Mouse (Mus musculus): ENCODE measurements around the gene Duxbl2.
"Not testable (repeated sequence)": the region's sequence is repeated elsewhere in the genome, so short reads cannot be mapped to it uniquely, and the experiment has no call there.

Duxbl2 gene

GRCm38 (mm10) chr14:26118150-26118549 lies at the start of gene Duxbl2:
Duxbl2 (plus strand) TSS chr14:26118349.
- DNase-seq (ENCODE audit: low spot score in 2 of 2) = not testable (repeated sequence)

GRCm38 (mm10) chr14:26076620-26077390 lies 41.3 kb upstream of the Duxbl2 start:
- DNase-seq (ENCODE audit: low spot score in 2 of 2) = not testable (repeated sequence)

- not testable (repeated sequence) for DNase-seq (ENCODE audit: low spot score in 2 of 2)
Measured at GRCm38 (mm10) chr14:26081216-26081615, 36.9 kb upstream of the Duxbl2 start, which contains the start of gene Cphx2. Cphx2 (plus strand) TSS chr14:26081516.

GRCm38 (mm10) chr14:26081997-26082396 lies 36.2 kb upstream of the Duxbl2 start, which contains the start of gene Cphx3:
Cphx3 (plus strand) TSS chr14:26082297.
- not testable (repeated sequence) for DNase-seq (ENCODE audit: low spot score in 2 of 2)

GRCm38 (mm10) chr14:26097622-26098021 lies 20.5 kb upstream of the Duxbl2 start:
- not testable (repeated sequence) for DNase-seq (ENCODE audit: low spot score in 2 of 2)

- DNase-seq (ENCODE audit: low spot score in 2 of 2) = not testable (repeated sequence)
Measured at GRCm38 (mm10) chr14:26118550-26119000, 426 bp downstream of the Duxbl2 start.

- not testable (repeated sequence) for DNase-seq (ENCODE audit: low spot score in 2 of 2)
Measured at GRCm38 (mm10) chr14:26119095-26119494, 946 bp downstream of the Duxbl2 start.

- not testable (repeated sequence) for DNase-seq (ENCODE audit: low spot score in 2 of 2)
Measured at GRCm38 (mm10) chr14:26147095-26147494, 28.9 kb downstream of the Duxbl2 start.

- DNase-seq (ENCODE audit: low spot score in 2 of 2) = not testable (repeated sequence)
Measured at GRCm38 (mm10) chr14:26156032-26156431, 37.9 kb downstream of the Duxbl2 start.

GRCm38 (mm10) chr14:26161156-26161555 lies 43.0 kb downstream of the Duxbl2 start:
- DNase-seq (ENCODE audit: low spot score in 2 of 2) = not testable (repeated sequence)

GRCm38 (mm10) chr14:26162423-26162822 lies 44.3 kb downstream of the Duxbl2 start:
- DNase-seq (ENCODE audit: low spot score in 2 of 2) = not testable (repeated sequence)

GRCm38 (mm10) chr14:26165266-26165665 lies 47.1 kb downstream of the Duxbl2 start:
- DNase-seq (ENCODE audit: low spot score in 2 of 2) = not testable (repeated sequence)

- DNase-seq (ENCODE audit: low spot score in 2 of 2) = not testable (repeated sequence)
Measured at GRCm38 (mm10) chr14:26173955-26174354, 55.8 kb downstream of the Duxbl2 start.

- not testable (repeated sequence) for DNase-seq (ENCODE audit: low spot score in 2 of 2)
Measured at GRCm38 (mm10) chr14:26175028-26175427, 56.9 kb downstream of the Duxbl2 start.
